Mouse (Mus musculus) neural tube, embryonic 14.5 days (tissue): Measurements from ENCODE around the gene Aebp1. TPM values are rescaled to one million over a fixed set of nuclear protein-coding genes. Genes with fewer than 3 reads are reported as not detected.
A peak's percentile ranks its signal among the peaks of the same experiment; 100 is the strongest.

Source experiments
- ATAC-seq: fragments of 200-750 bp; cut with Nextera tagmentation; 2 replicates; pipeline ENCODE4 v1.8.0; 2017; ENCODE audit warnings: low read depth, mild to moderate bottlenecking, moderate TSS enrichment, moderate library complexity
- H3K27ac ChIP-seq: fragments of 300-500 bp; sonication (generic); 2 replicates; pipeline ENCODE4 v1.5.1; 2014; ENCODE audit warnings: low read depth, mild to moderate bottlenecking, control low read depth, low read length, moderate library complexity, mixed read lengths
- H3K27me3 ChIP-seq: fragments of 300-500 bp; sonication (generic); 2 replicates; pipeline ENCODE4 v1.6.1; 2014; ENCODE audit warnings: low read length; ENCODE audit not compliant: control insufficient read depth, insufficient read depth
- H3K36me3 ChIP-seq: fragments of 300-500 bp; sonication (generic); 2 replicates; pipeline ENCODE4 v1.6.1; 2014; ENCODE audit warnings: low read length, mixed read lengths; ENCODE audit not compliant: control insufficient read depth, insufficient read depth
- H3K4me1 ChIP-seq: fragments of 300-500 bp; sonication (generic); 2 replicates; pipeline ENCODE4 v1.6.1; 2014; ENCODE audit warnings: low read length; ENCODE audit not compliant: control insufficient read depth, insufficient read depth
- H3K4me2 ChIP-seq: fragments of 300-500 bp; sonication (generic); 2 replicates; pipeline ENCODE4 v1.6.1; 2014; ENCODE audit warnings: mild to moderate bottlenecking, low read depth, low read length, control low read depth
- H3K4me3 ChIP-seq: fragments of 300-500 bp; sonication (generic); 2 replicates; pipeline ENCODE4 v1.5.1; 2014; ENCODE audit warnings: low read depth, low read length, control low read depth, mixed read lengths
- H3K9ac ChIP-seq: fragments of 300-500 bp; sonication (generic); replicated peaks from 2 replicates; pipeline ENCODE4 v1.6.1; 2014; ENCODE audit warnings: low read depth, mild to moderate bottlenecking, control low read depth, low read length, mixed read lengths
- H3K9me3 ChIP-seq: fragments of 300-500 bp; sonication (generic); 2 replicates; pipeline ENCODE4 v1.6.1; 2016; ENCODE audit warnings: low read length; ENCODE audit not compliant: control insufficient read depth
- WGBS: fragments of 180-500 bp; shearing (Covaris S2); extraction: QIAGEN DNeasy Blood & Tissue Kit; methylation state at CpG from one replicate; pipeline ENCODE4 v1.1.7; 2014; 5-methylcytosine and 5-hydroxymethylcytosine counted together
- polyA plus RNA-seq: library from polyadenylated mRNA; unstranded; fragments of >200 nt; fragmentation: Nextera tagmentation; extraction: Ambion mirVana; gene quantifications from 2 replicates; pipeline ENCODE4 v1.2.1, GENCODE M21; 2014

The Aebp1 gene
- polyA plus RNA-seq: 1.7 and 27.4 TPM in 2 replicates

DNA sequence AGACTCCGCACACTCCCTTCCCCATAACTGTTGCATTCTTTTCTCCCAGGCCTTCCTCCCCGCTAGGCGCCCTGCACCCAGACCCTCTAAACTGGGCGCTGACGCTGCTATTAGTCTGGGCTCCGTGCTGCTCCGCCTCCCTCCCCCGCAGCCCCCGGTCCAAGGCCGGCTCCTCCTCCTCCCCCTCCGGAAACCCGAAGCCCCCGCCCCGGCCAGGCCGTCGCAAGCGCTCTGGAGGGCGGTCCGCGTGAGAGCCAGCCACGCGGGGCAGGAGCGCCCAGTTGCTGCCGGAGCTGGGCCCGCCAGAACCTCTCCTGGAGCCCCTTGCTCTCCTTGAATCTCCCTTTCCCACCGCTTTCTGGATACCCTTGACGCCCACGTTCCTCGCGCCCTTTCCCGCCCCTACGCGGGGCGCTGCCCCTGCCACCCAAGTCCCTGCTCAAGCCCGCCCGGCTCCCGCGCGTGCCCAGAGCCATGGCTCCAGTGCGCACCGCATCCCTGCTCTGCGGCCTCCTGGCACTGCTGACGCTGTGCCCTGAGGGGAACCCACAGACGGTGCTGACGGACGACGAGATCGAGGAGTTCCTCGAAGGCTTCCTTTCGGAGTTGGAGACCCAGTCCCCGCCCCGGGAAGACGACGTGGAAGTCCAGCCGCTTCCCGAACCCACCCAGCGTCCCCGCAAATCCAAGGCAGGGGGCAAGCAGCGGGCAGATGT lies at the start of gene Aebp1:
Gene Aebp1, plus strand, starts transcription at position 270 of the 716 bp plus-strand sequence.
- H3K4me1 ChIP-seq: 0 out of 2 replicates have a peak, but pooled peaks cover 2% of the 10 kb centered on the region
- peaks cover 16% of the 10 kb centered on the region for H3K27me3 ChIP-seq
- H3K36me3 ChIP-seq: no peaks in the 10 kb centered on the region
- H3K4me3 ChIP-seq: peak within 1 kb of the TSS; percentile 23
- peak within 1 kb of the TSS; percentile 43 for H3K4me2 ChIP-seq
- H3K27ac ChIP-seq: no peak within 1 kb of the TSS
- no peaks in the 10 kb centered on the region for H3K9me3 ChIP-seq
- ATAC-seq: no peak
- WGBS: 5% methylated on average over 46 of the region's 59 CpGs
- H3K9ac ChIP-seq: 0 out of 2 replicates have a peak within 1 kb of the TSS, but pooled peaks have one; percentile 34

DNA sequence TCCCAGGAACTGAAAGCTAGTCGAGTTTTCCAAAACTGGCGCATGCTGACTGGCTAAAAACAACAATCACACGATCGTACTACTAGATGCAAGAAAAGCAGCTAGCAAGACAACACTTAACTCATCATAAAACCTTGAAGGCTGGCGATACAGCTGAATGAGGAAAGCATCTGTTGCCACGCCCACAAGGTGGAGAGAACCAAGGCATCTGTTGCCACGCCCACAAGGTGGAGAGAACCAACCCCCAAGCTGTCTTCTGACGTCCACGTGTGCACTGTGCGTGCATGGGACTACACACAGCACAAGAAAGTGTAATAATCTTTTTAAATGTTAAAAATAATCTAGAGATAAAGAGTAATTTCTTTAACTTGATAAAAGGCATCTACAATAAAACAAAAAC lies 48.4 kb upstream of the Aebp1 start:
- H3K27ac ChIP-seq: no peak overlapping the region
- H3K27me3 ChIP-seq: no peaks in the 10 kb centered on the region
- no peak overlapping the region for H3K4me2 ChIP-seq
- no peaks in the 10 kb centered on the region for H3K9me3 ChIP-seq
- H3K4me1 ChIP-seq: no peaks in the 10 kb centered on the region
- H3K9ac ChIP-seq: no peak overlapping the region
- no peak for ATAC-seq
- H3K36me3 ChIP-seq: no peaks in the 10 kb centered on the region
- no peak overlapping the region for H3K4me3 ChIP-seq
- 80% methylated on average over 10 of the region's 10 CpGs for WGBS

DNA sequence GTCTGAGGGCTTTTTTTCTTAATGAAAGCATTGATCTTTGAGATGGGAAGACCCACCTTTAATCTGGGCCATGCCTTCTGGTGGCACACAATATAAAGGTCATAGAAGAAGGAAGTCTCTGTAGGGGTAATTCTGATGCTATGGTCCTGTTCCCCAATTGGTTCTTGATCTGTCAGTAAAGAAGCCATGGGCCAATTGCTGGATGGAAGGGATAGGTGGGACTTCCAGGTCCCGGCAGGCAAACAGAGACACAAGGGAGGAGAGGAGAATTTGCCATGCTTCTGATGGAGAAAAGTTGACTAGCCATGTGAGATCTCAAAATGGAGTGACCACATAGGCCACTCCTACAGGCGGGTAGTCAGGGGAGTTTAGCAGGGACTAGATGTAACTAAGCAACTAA lies 42.5 kb upstream of the Aebp1 start:
- no peak overlapping the region for H3K9ac ChIP-seq
- H3K36me3 ChIP-seq: no peaks in the 10 kb centered on the region
- H3K4me1 ChIP-seq: no peaks in the 10 kb centered on the region
- H3K4me3 ChIP-seq: no peak overlapping the region
- H3K4me2 ChIP-seq: no peak overlapping the region
- no peaks in the 10 kb centered on the region for H3K27me3 ChIP-seq
- WGBS: 70% methylated on average over 2 of the region's 2 CpGs
- H3K9me3 ChIP-seq: no peaks in the 10 kb centered on the region
- no peak for ATAC-seq
- no peak overlapping the region for H3K27ac ChIP-seq

DNA sequence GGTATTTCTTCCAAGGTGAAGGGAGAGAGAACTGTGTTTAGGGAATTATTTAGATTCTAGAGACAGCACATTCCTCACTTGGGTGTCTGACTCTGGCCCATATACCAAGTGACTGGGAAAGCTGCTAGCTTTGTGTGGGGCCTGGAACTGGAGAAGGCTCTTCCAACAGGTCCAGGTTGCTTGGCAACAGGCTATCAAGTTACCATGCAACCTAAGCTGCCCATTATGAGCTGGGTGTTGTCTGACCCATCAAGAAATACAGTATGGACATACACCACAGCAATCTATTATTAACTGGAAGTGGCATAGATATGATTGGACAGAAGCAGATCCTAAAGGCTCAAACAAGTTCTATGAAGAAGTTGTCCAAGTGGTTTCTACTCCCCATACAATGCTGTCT lies 36.3 kb upstream of the Aebp1 start:
- H3K4me3 ChIP-seq: no peak overlapping the region
- no peaks in the 10 kb centered on the region; the same call in 1 of the 2 replicates for H3K36me3 ChIP-seq
- no peaks in the 10 kb centered on the region for H3K4me1 ChIP-seq
- H3K9me3 ChIP-seq: no peaks in the 10 kb centered on the region
- ATAC-seq: no peak
- H3K9ac ChIP-seq: no peak overlapping the region
- no peaks in the 10 kb centered on the region for H3K27me3 ChIP-seq
- H3K4me2 ChIP-seq: no peak overlapping the region
- H3K27ac ChIP-seq: no peak overlapping the region

DNA sequence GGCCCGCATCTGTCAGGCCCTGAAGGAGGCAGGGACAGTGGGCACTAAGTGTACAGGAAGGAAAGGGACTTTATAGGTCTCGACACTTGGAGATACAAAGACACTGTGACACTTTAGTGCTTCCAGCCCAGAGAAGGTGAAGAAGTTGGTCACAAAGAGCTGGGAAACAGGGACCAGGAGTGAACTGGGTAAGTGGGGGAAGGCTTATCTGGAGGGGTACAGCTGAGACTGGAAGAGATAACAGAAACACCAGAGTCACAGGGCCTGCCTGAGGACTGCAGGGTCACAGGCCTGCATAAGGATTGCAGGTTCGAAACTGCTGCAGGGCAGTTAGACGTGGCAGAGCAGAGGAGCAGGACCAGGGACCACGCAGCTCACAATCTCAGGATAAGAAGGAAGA lies 33.8 kb upstream of the Aebp1 start:
- Histone ChIP-seq H3K4me3 (no peak overlapping the region), H3K36me3 (peaks cover 5% of the 10 kb centered on the region), H3K27me3 (no peaks in the 10 kb centered on the region), H3K4me2 (no peak overlapping the region), H3K4me1 (no peaks in the 10 kb centered on the region), H3K27ac (no peak overlapping the region), H3K9ac (no peak overlapping the region), H3K9me3 (no peaks in the 10 kb centered on the region)
- WGBS: 91% methylated on average over 5 of the region's 5 CpGs
- no peak for ATAC-seq

DNA sequence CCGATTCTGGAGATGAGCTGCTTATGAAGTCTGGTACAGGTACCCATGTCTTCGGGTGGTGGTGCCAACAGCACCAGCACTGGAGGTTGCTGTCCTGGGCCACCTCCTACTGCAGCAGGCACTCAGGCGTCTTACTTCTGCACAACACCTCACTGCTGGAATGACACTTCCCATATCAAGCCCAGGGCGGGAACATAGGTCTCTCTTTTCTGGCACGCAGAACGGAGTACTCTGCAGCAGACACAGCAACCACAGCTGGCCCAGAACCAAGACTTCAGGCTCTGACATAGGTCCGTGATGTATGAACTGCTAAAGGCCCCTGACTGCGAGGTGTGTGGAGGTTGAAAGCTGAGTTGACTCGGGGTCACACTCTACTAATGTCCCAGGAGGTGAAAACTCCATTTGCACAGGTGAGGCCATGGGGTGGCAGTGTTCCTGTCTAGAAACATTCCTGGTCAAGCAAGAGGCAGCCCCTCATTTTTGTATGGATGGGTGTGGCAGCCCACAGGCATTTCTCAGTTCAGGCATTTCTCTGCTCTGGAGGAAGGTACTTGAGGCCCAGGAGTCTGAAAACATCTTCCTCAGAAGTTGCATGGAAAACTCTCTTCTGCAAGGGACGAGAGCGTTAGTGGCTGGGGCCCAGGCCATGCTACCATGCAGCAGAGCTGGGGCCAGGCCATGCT lies 33.1 kb upstream of the Aebp1 start:
- Histone ChIP-seq H3K4me1 (no peaks in the 10 kb centered on the region), H3K9me3 (no peaks in the 10 kb centered on the region), H3K27me3 (no peaks in the 10 kb centered on the region), H3K4me3 (no peak overlapping the region), H3K9ac (no peak overlapping the region), H3K27ac (no peak overlapping the region), H3K4me2 (no peak overlapping the region), H3K36me3 (peaks cover 5% of the 10 kb centered on the region)
- no peak for ATAC-seq
- WGBS: 94% methylated on average over 11 of the region's 11 CpGs

DNA sequence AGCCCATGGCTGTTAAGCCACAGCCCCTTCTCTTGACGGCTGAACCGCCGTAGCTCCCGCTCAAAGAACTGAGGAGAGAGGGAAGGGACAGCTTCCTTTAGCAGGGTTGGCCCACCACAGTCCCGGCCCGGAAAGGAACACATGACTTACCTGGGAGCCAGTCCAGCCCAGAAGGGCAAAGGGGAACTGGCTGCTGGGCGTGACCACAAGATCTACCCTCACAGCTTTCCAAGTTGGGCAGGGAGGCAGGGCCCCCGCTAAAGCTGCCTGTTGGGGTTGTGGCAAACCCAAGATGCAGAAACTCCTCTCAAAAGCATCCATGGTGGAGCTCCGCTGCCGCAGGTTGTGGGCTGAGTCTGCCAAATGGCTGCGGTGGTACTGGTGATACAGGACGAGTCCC lies 32.4 kb upstream of the Aebp1 start:
- peaks cover 5% of the 10 kb centered on the region for H3K36me3 ChIP-seq
- no peaks in the 10 kb centered on the region for H3K4me1 ChIP-seq
- WGBS: 93% methylated on average over 12 of the region's 12 CpGs
- no peak overlapping the region for H3K9ac ChIP-seq
- ATAC-seq: no peak
- H3K4me3 ChIP-seq: no peak overlapping the region
- no peaks in the 10 kb centered on the region for H3K9me3 ChIP-seq
- H3K27ac ChIP-seq: no peak overlapping the region
- no peaks in the 10 kb centered on the region for H3K27me3 ChIP-seq
- H3K4me2 ChIP-seq: no peak overlapping the region

DNA sequence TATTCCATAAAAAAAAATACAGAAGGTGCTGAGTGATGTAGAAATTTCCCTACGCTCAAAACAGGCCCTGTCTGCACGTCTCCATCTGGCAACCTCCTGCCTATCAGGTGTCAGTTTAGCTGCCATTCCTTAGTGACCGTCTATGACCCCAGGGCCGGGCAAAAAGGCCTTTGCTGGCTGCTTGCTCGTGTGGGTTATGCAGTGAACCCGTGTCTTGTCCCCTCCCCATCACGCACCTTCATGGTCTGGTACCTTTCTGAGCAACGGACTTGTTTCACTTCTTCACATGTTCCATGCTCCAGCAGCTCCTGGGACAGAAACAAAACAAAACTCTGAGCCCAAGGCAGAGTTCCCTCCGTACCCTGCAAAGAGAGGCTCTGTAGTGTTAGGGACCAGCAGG lies 27.2 kb upstream of the Aebp1 start:
- WGBS: 93% methylated on average over 9 of the region's 9 CpGs
- Histone ChIP-seq H3K4me1 (no peaks in the 10 kb centered on the region), H3K27ac (no peak overlapping the region), H3K36me3 (peaks cover 5% of the 10 kb centered on the region), H3K27me3 (no peaks in the 10 kb centered on the region), H3K4me2 (no peak overlapping the region), H3K9me3 (no peaks in the 10 kb centered on the region), H3K4me3 (no peak overlapping the region), H3K9ac (no peak overlapping the region)
- no peak for ATAC-seq

DNA sequence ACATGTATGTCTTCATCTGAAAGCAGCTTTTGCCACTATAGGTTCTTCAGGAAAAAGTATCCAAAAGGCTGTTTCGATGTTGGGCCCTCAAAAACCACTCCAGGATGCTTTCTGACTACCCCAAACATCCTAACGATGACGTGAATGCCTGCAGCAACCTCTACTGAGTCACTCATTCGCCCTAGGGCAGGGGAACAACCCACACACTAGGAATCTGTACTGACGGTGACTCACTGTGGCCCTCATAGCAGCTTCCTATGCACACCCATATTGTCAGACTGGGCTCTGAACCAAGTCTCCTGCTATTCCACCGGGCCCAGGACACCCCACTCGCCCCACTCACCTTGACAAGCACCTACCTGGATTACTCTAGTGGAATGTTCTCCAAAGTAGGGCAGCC lies 26.7 kb upstream of the Aebp1 start:
- Histone ChIP-seq H3K9ac (no peak overlapping the region), H3K4me3 (no peak overlapping the region), H3K4me2 (no peak overlapping the region), H3K36me3 (peaks cover 5% of the 10 kb centered on the region; the same call in 1 of the 2 replicates), H3K27ac (no peak overlapping the region), H3K9me3 (no peaks in the 10 kb centered on the region), H3K4me1 (no peaks in the 10 kb centered on the region), H3K27me3 (no peaks in the 10 kb centered on the region)
- ATAC-seq: no peak
- WGBS: 91% methylated on average over 7 of the region's 7 CpGs
